Mouse (Mus musculus): ENCODE results near the gene Nqo2. TPM values are rescaled to one million over a fixed set of nuclear protein-coding genes. Genes with fewer than 3 reads are reported as not detected.

Nqo2 gene
- polyA plus RNA-seq, 1 experiment from 2014 or later, result 22.8 TPM

Other genes starting within 250 kb of the Nqo2 start
- gene Serpinb6e, start 121.3 kb upstream of the Nqo2 start, polyA plus RNA-seq (2014; fragmentation: Nextera tagmentation; extraction: Ambion mirVana), result not detected in 2 replicates
- gene Serpinb6c, start 59.0 kb upstream of the Nqo2 start, polyA plus RNA-seq (2014; fragmentation: Nextera tagmentation; extraction: Ambion mirVana), result 0.42 TPM in 1 of 2 replicates, not detected in the other
- 8.2 and 9.0 TPM in 2 replicates for gene Ripk1, start 37.7 kb downstream of the Nqo2 start, polyA plus RNA-seq (2014; fragmentation: Nextera tagmentation; extraction: Ambion mirVana)
- 29.7 and 33.8 TPM in 2 replicates for gene Serpinb6a, start 38.1 kb downstream of the Nqo2 start, polyA plus RNA-seq (2014; fragmentation: Nextera tagmentation; extraction: Ambion mirVana)
- 26.5 and 30.0 TPM in 2 replicates for gene Bphl, start 72.9 kb downstream of the Nqo2 start, polyA plus RNA-seq (2014; fragmentation: Nextera tagmentation; extraction: Ambion mirVana)
- gene Tubb2a, start 113.3 kb downstream of the Nqo2 start, polyA plus RNA-seq (2014; fragmentation: Nextera tagmentation; extraction: Ambion mirVana), result 454 and 539 TPM in 2 replicates
- gene Tubb2b, start 165.8 kb downstream of the Nqo2 start, polyA plus RNA-seq (2014; fragmentation: Nextera tagmentation; extraction: Ambion mirVana), result 322 and 344 TPM in 2 replicates
- 92.4 and 92.6 TPM in 2 replicates for gene Psmg4, start 198.3 kb downstream of the Nqo2 start, polyA plus RNA-seq (2014; fragmentation: Nextera tagmentation; extraction: Ambion mirVana)

Data from neural tube, embryonic 11.5 days (tissue).